Mouse (Mus musculus) liver, postnatal 0 days (tissue): ENCODE results near the gene Ppp1r21. TPM values are rescaled to one million over a fixed set of nuclear protein-coding genes. Genes with fewer than 3 reads are reported as not detected.

Source experiments
- ATAC-seq: fragments of 200-750 bp; cut with Nextera tagmentation; 2 replicates; pipeline ENCODE4 v1.8.0; 2017; ENCODE audit warnings: mild to moderate bottlenecking, moderate library complexity
- DNase-seq: peaks from one replicate; pipeline ENCODE4 v3.0.0-alpha.2; 2016
- H3K27ac ChIP-seq: fragments of 300-500 bp; sonication (generic); 2 replicates; pipeline ENCODE4 v1.5.1; 2014; ENCODE audit warnings: antibody characterized with exemption, moderate library complexity, mild to moderate bottlenecking, low read depth
- H3K27me3 ChIP-seq: fragments of 300-500 bp; sonication (generic); 2 replicates; pipeline ENCODE4 v1.6.1; 2014; ENCODE audit warnings: low read length, control low read depth, mixed read lengths; ENCODE audit not compliant: insufficient read depth
- H3K36me3 ChIP-seq: fragments of 300-500 bp; sonication (generic); replicated peaks from 2 replicates; pipeline ENCODE4 v1.6.1; 2014; ENCODE audit warnings: mild to moderate bottlenecking, control low read depth, low read length, moderate library complexity, mixed read lengths; ENCODE audit not compliant: insufficient read depth
- H3K4me1 ChIP-seq: fragments of 300-500 bp; sonication (generic); 2 replicates; pipeline ENCODE4 v1.6.1; 2014; ENCODE audit warnings: antibody characterized with exemption, mild to moderate bottlenecking, control low read depth; ENCODE audit not compliant: insufficient read depth
- H3K4me2 ChIP-seq: fragments of 300-500 bp; sonication (generic); 2 replicates; pipeline ENCODE4 v1.6.1; 2014; ENCODE audit warnings: low read depth, mild to moderate bottlenecking, low read length, moderate library complexity, mixed read lengths
- H3K4me3 ChIP-seq: fragments of 300-500 bp; sonication (generic); 2 replicates; pipeline ENCODE4 v1.5.1; 2014; ENCODE audit warnings: low read depth, low read length
- H3K9ac ChIP-seq: fragments of 300-500 bp; sonication (generic); replicated peaks from 2 replicates; pipeline ENCODE4 v1.6.1; 2014; ENCODE audit warnings: mild to moderate bottlenecking, moderate library complexity
- H3K9me3 ChIP-seq: fragments of 300-500 bp; sonication (generic); 2 replicates; pipeline ENCODE4 v1.6.1; 2016; ENCODE audit warnings: mild to moderate bottlenecking, control low read depth, low read length, mixed read lengths
- CTCF ChIP-seq: sonication (generic); IDR thresholded peaks from 2 replicates; pipeline ENCODE4 v1.5.1; 2016; ENCODE audit warnings: antibody characterized with exemption, low read depth
- EP300 ChIP-seq: IDR thresholded peaks from 2 replicates; pipeline ENCODE4 v1.6.1; 2016; ENCODE audit warnings: antibody characterized with exemption, low read depth, mild to moderate bottlenecking
- WGBS: fragments of 180-500 bp; shearing (Covaris S2); extraction: QIAGEN DNeasy Blood & Tissue Kit; methylation state at CpG from one replicate; pipeline ENCODE4 v1.1.7; 2014; ENCODE audit not compliant: insufficient replicate concordance; 5-methylcytosine and 5-hydroxymethylcytosine counted together
- polyA plus RNA-seq: library from polyadenylated mRNA; unstranded; fragments of >200 nt; fragmentation: Nextera tagmentation; extraction: Ambion mirVana; gene quantifications from 2 replicates; pipeline ENCODE4 v1.2.1, GENCODE M21; 2015

Gene Ppp1r21
- polyA plus RNA-seq, 1 experiment from 2014 or later, result 9.0 TPM

DNA sequence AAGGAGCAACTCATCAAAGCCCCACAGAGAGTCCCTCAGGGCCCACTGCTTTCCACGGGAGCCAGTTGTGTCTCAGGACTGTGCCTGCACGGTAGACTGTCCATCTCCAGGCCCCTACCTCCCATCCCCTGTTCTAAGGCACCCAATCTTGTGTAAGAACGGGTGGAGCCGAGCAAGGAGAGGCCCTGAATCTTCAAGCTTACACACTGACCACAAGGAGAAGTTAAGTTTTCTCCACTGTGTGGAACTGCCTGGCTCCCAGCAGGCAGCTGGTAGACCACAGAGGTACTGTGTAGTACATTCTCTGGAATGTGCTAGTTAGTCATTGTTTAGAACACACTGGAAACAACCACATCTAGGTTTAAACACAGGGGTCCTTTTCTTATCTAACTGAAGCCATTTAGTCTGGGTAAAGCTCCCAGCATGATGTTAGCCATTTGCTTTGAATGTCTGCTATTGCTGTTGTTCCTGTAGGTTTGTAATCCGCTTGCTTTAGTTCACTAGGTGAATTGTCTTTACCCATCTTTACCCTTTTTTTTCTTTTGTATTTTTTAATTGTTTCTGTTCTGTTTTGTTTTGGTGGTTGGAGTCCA is 31.7 kb upstream of the Ppp1r21 start:
- no peak overlapping the region for H3K27ac ChIP-seq
- ATAC-seq, result peak; percentile 45

DNA sequence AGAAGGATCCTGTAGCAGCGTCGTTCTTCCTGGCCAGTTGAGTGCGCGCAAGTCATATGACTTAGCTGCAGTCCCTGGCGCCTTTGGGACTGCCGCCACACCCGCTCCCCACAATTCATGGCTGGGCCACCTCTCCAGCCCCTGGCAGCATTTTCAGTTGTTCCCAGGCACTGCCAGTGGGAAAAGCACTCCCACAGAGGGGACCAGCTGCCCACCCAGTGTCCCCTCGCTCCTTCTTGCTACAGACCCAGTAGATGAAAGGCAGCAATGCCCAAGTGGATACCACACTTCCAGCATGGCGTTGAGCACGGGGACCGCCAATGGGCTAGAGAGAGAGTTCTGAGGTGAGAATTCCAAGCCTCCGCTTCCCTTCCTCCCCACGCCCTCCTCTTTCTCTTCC is 25.9 kb upstream of the Ppp1r21 start:
- Histone ChIP-seq H3K36me3 (0 out of 2 replicates have a peak, but pooled peaks cover 4% of the 10 kb centered on the region), H3K4me1 (0 out of 2 replicates have a peak, but pooled peaks cover 5% of the 10 kb centered on the region), H3K4me3 (no peak overlapping the region), H3K4me2 (no peak overlapping the region), H3K9me3 (no peaks in the 10 kb centered on the region), H3K27me3 (no peaks in the 10 kb centered on the region), H3K9ac (no peak overlapping the region), H3K27ac (no peak overlapping the region)
- ATAC-seq (no peak), DNase-seq (peak; percentile 9)
- WGBS, result 92% methylated on average over 13 of the region's 13 CpGs
- TF ChIP-seq EP300 (no peak), CTCF (no peak)

More for the DNA sequence above, 31.7 kb upstream of the Ppp1r21 start:
- Histone ChIP-seq H3K4me3 (no peak overlapping the region), H3K27me3 (no peaks in the 10 kb centered on the region), H3K4me1 (no peaks in the 10 kb centered on the region), H3K36me3 (peaks cover 12% of the 10 kb centered on the region; the same call in 1 of the 2 replicates), H3K4me2 (no peak overlapping the region), H3K9ac (no peak overlapping the region), H3K9me3 (no peaks in the 10 kb centered on the region)
- DNase-seq, result peak; percentile 15
- 61% methylated on average over 5 of the region's 5 CpGs for WGBS
- TF ChIP-seq EP300 (no peak), CTCF (no peak)

DNA sequence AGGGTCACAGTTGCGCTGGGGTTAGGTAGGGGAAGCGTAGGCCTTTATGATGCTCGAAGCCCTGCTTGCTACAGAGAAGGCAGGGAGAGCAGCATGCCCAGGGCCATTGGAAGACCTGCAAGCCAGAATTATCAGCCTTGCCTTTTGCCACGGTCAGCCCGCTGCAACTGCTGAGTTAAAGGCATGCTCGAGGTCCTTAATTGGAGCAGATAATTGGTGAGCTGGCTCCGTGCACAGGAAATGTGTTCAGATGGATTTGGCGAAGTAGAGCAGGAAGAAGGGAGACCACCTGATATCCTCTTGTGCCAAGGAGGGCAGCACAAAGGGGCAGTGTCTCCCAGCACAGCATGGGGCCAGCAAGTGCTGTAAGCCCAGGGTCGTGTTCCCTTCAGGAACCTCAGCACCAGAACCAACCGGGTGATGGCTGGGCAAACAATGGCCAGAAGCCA is 24.6 kb upstream of the Ppp1r21 start:
- WGBS, result 46% methylated on average over 10 of the region's 10 CpGs
- no peak overlapping the region for H3K9ac ChIP-seq
- TF ChIP-seq EP300 (no peak), CTCF (no peak)
- no peak overlapping the region for H3K4me2 ChIP-seq
- H3K4me3 ChIP-seq, result no peak overlapping the region
- no peaks in the 10 kb centered on the region for H3K36me3 ChIP-seq
- DNase-seq (peak; percentile 9), ATAC-seq (no peak)
- no peak overlapping the region for H3K27ac ChIP-seq
- 0 out of 2 replicates have a peak, but pooled peaks cover 5% of the 10 kb centered on the region for H3K4me1 ChIP-seq
- H3K27me3 ChIP-seq, result no peaks in the 10 kb centered on the region
- no peaks in the 10 kb centered on the region for H3K9me3 ChIP-seq

DNA sequence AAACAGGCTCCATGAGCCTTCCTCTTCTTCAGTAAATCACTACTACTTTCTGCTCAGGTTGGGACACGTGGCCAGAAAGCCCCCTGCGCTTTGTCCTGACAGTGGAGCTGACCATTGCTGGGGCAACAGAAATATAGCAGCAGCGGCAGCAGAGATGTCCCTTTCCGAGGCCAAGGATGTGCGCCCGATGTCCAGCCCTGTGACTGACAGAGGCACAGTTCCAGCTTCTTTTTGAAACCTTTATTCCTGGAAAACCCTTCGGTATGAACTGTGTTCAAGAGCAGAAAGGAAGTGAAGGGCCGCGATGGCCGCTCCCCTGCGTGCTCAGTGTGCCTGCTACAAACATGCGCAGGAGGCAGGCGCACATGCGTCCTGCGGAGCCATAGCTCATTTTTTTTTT is 24.0 kb upstream of the Ppp1r21 start:
- Histone ChIP-seq H3K4me3 (no peak overlapping the region), H3K27me3 (no peaks in the 10 kb centered on the region), H3K9me3 (no peaks in the 10 kb centered on the region), H3K36me3 (no peaks in the 10 kb centered on the region), H3K27ac (no peak overlapping the region), H3K4me2 (no peak overlapping the region), H3K9ac (no peak overlapping the region), H3K4me1 (0 out of 2 replicates have a peak, but pooled peaks cover 6% of the 10 kb centered on the region)
- no peak for TF ChIP-seq EP300
- no peak for TF ChIP-seq CTCF
- WGBS, result 84% methylated on average over 15 of the region's 15 CpGs
- DNase-seq (peak; percentile 7), ATAC-seq (no peak)

DNA sequence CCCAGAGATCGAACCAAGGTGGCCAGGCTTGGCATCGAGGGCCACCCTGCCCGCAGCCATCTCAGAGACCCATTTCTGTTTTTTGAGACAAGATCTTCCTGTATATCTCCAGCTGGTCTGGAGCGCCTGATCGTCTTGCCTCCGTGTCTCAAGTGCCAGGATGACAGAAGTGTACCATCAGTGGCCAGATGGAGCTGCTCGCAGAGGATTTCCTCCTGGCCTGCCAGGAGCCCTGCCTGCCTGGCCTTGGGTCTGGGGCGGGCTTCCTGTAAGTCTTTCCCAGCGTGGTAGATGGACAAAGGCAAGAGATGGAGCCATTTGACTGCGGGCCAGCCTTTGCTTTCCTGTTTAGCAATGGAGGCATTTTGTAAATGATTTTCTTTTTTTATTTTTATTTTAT is 22.5 kb upstream of the Ppp1r21 start:
- Histone ChIP-seq H3K27ac (no peak overlapping the region), H3K4me1 (0 out of 2 replicates have a peak, but pooled peaks cover 9% of the 10 kb centered on the region), H3K4me2 (no peak overlapping the region), H3K4me3 (no peak overlapping the region), H3K9ac (no peak overlapping the region), H3K9me3 (no peaks in the 10 kb centered on the region), H3K27me3 (no peaks in the 10 kb centered on the region), H3K36me3 (no peaks in the 10 kb centered on the region)
- no peak for ATAC-seq
- peak; percentile 9 for DNase-seq
- 77% methylated on average over 10 of the region's 10 CpGs for WGBS
- TF ChIP-seq EP300, result no peak
- no peak for TF ChIP-seq CTCF

DNA sequence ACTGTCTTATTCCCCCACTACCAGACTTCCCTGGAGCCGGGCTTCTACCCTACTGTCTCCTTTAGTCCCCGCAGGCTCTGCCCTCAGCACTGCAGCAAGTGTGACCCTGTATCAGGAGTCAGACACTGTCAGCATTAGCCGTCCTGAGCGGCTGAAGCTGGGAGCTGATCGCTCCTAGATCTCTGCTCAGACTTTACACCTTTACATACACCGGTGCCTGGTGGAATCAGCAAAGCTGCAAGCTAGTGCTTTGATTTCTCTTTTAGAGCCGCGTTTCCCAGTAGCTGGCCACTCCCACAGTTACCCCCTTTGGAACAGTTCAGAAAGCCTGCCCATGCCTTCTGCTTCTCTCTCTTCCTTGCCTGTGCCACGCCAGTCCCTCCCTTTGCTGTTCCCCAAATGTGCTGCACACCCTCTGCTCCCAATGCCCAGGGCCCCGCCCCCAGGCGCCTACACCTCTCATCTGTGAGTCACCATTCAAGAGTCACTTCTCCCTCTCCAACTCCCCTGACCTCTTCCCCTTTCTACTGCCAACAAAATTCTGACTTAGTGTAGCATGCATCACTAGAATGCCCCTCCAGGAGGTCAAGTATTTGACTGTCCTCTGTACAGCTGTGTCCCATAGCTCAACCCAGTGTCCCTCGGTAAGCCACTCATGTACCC is 20.9 kb upstream of the Ppp1r21 start:
- Histone ChIP-seq H3K27ac (no peak overlapping the region), H3K4me1 (0 out of 2 replicates have a peak, but pooled peaks cover 9% of the 10 kb centered on the region), H3K4me2 (peak overlapping the region; percentile 56), H3K9ac (peak overlapping the region; percentile 28; the same call in 1 of the 2 replicates), H3K36me3 (no peaks in the 10 kb centered on the region), H3K4me3 (no peak overlapping the region), H3K9me3 (no peaks in the 10 kb centered on the region), H3K27me3 (no peaks in the 10 kb centered on the region)
- DNase-seq, result peak; percentile 83
- ATAC-seq, result peak; percentile 88
- TF ChIP-seq EP300, result no peak
- TF ChIP-seq CTCF, result no peak
- 18% methylated on average over 12 of the region's 12 CpGs for WGBS
